Mouse (Mus musculus): ENCODE results near the gene Prr15l. TPM values are rescaled to one million over a fixed set of nuclear protein-coding genes. Genes with fewer than 3 reads are reported as not detected.
A peak's percentile ranks its signal among the peaks of the same experiment; 100 is the strongest.

Gene Prr15l
- polyA plus RNA-seq, 1 experiment from 2014 or later, result 0.40 TPM

- no peaks in the 10 kb centered on the region for H3K27me3 ChIP-seq (ENCODE audit: poor library complexity, severe bottlenecking)
- peaks cover 25% of the 10 kb centered on the region for H3K36me3 ChIP-seq (replicated peaks)
- H3K9me3 ChIP-seq, result no peaks in the 10 kb centered on the region
- peak overlapping the region; percentile 0; the same call in 1 of the 2 replicates for H3K4me3 ChIP-seq
- H3K27ac ChIP-seq, result peak overlapping the region; percentile 91
- peaks cover 95% of the 10 kb centered on the region for H3K4me1 ChIP-seq
- DNase-seq (ENCODE audit: extremely low spot score, low spot score), result peak; percentile 83
- WGBS, result 10% methylated on average over 16 of the region's 16 CpGs
These were observed 25.0 kb upstream of the Prr15l start for GRCm38 (mm10) chr11:96902639-96903635.

GRCm38 (mm10) chr11:96906431-96907161 is 21.3 kb upstream of the Prr15l start:
- Histone ChIP-seq H3K4me1 (peaks cover 87% of the 10 kb centered on the region), H3K36me3 (replicated peaks) (peaks cover 59% of the 10 kb centered on the region), H3K9me3 (no peaks in the 10 kb centered on the region), H3K27me3 (ENCODE audit: poor library complexity, severe bottlenecking) (no peaks in the 10 kb centered on the region), H3K4me3 (no peak overlapping the region), H3K27ac (peak overlapping the region; percentile 86)
- WGBS, result 80% methylated on average over 15 of the region's 15 CpGs
- no peak for DNase-seq (ENCODE audit: extremely low spot score, low spot score)

GRCm38 (mm10) chr11:96908594-96908993 is 19.3 kb upstream of the Prr15l start:
- H3K4me3 ChIP-seq, result no peak overlapping the region
- peaks cover 67% of the 10 kb centered on the region for H3K4me1 ChIP-seq
- H3K9me3 ChIP-seq, result no peaks in the 10 kb centered on the region
- no peaks in the 10 kb centered on the region for H3K27me3 ChIP-seq (ENCODE audit: poor library complexity, severe bottlenecking)
- 92% methylated on average over 12 of the region's 12 CpGs for WGBS
- DNase-seq (ENCODE audit: extremely low spot score, low spot score), result no peak
- peaks cover 79% of the 10 kb centered on the region for H3K36me3 ChIP-seq (replicated peaks)
- H3K27ac ChIP-seq, result peak overlapping the region; percentile 86

- peak; percentile 83 for DNase-seq (ENCODE audit: extremely low spot score, low spot score)
- 28% methylated on average over 7 of the region's 7 CpGs for WGBS
- Histone ChIP-seq H3K36me3 (replicated peaks) (peaks cover 81% of the 10 kb centered on the region), H3K4me3 (peak overlapping the region; percentile 3; the same call in 1 of the 2 replicates), H3K4me1 (peaks cover 60% of the 10 kb centered on the region), H3K9me3 (no peaks in the 10 kb centered on the region), H3K27ac (peak overlapping the region; percentile 86), H3K27me3 (ENCODE audit: poor library complexity, severe bottlenecking) (no peaks in the 10 kb centered on the region)
These were observed 17.9 kb upstream of the Prr15l start for GRCm38 (mm10) chr11:96910003-96910402.

- Histone ChIP-seq H3K4me3 (no peak overlapping the region), H3K27me3 (ENCODE audit: poor library complexity, severe bottlenecking) (peaks cover 5% of the 10 kb centered on the region; the same call in 1 of the 2 replicates), H3K27ac (no peak overlapping the region), H3K36me3 (replicated peaks) (peaks cover 58% of the 10 kb centered on the region), H3K4me1 (peaks cover 49% of the 10 kb centered on the region), H3K9me3 (no peaks in the 10 kb centered on the region)
- no peak for DNase-seq (ENCODE audit: extremely low spot score, low spot score)
- 91% methylated on average over 11 of the region's 11 CpGs for WGBS
These were observed 15.2 kb upstream of the Prr15l start for GRCm38 (mm10) chr11:96912682-96913081.

- Histone ChIP-seq H3K4me1 (peaks cover 20% of the 10 kb centered on the region), H3K27me3 (ENCODE audit: poor library complexity, severe bottlenecking) (peaks cover 11% of the 10 kb centered on the region), H3K9me3 (no peaks in the 10 kb centered on the region), H3K4me3 (peak within 1 kb of the TSS; percentile 85), H3K27ac (peak within 1 kb of the TSS; percentile 92), H3K36me3 (replicated peaks) (peaks cover 25% of the 10 kb centered on the region)
- DNase-seq (ENCODE audit: extremely low spot score, low spot score), result peak; percentile 100
- under 1% methylated on average over 55 of the region's 55 CpGs for WGBS
These were observed 11.6 kb upstream of the Prr15l start, which contains the start of gene Cdk5rap3 for GRCm38 (mm10) chr11:96916044-96916884. Gene Cdk5rap3, minus strand, starts transcription at chr11:96916496.

GRCm38 (mm10) chr11:96916885-96917396 is 11.0 kb upstream of the Prr15l start:
- Histone ChIP-seq H3K4me3 (peak overlapping the region; percentile 85), H3K9me3 (no peaks in the 10 kb centered on the region), H3K4me1 (peaks cover 20% of the 10 kb centered on the region), H3K27ac (peak overlapping the region; percentile 92), H3K36me3 (replicated peaks) (peaks cover 18% of the 10 kb centered on the region), H3K27me3 (ENCODE audit: poor library complexity, severe bottlenecking) (peaks cover 11% of the 10 kb centered on the region)
- no peak for DNase-seq (ENCODE audit: extremely low spot score, low spot score)
- WGBS, result 38% methylated on average over 13 of the region's 13 CpGs

- 84% methylated on average over 6 of the region's 6 CpGs for WGBS
- H3K4me3 ChIP-seq, result peak overlapping the region; percentile 85
- peaks cover 11% of the 10 kb centered on the region for H3K27me3 ChIP-seq (ENCODE audit: poor library complexity, severe bottlenecking)
- DNase-seq (ENCODE audit: extremely low spot score, low spot score), result no peak
- no peaks in the 10 kb centered on the region for H3K9me3 ChIP-seq
- peak overlapping the region; percentile 92 for H3K27ac ChIP-seq
- H3K36me3 ChIP-seq (replicated peaks), result peaks cover 13% of the 10 kb centered on the region
- H3K4me1 ChIP-seq, result peaks cover 20% of the 10 kb centered on the region
These were observed 10.5 kb upstream of the Prr15l start for GRCm38 (mm10) chr11:96917415-96917814.

GRCm38 (mm10) chr11:96919003-96919402 is 8.9 kb upstream of the Prr15l start:
- Histone ChIP-seq H3K9me3 (no peaks in the 10 kb centered on the region), H3K27ac (no peak overlapping the region), H3K4me3 (no peak overlapping the region), H3K27me3 (ENCODE audit: poor library complexity, severe bottlenecking) (peaks cover 11% of the 10 kb centered on the region), H3K4me1 (peaks cover 20% of the 10 kb centered on the region), H3K36me3 (replicated peaks) (no peaks in the 10 kb centered on the region)
- no peak for DNase-seq (ENCODE audit: extremely low spot score, low spot score)
- 73% methylated on average over 6 of the region's 6 CpGs for WGBS

- Histone ChIP-seq H3K27ac (no peak overlapping the region), H3K4me1 (peaks cover 14% of the 10 kb centered on the region; the same call in 1 of the 2 replicates), H3K4me3 (no peak overlapping the region), H3K27me3 (ENCODE audit: poor library complexity, severe bottlenecking) (peaks cover 29% of the 10 kb centered on the region), H3K36me3 (replicated peaks) (no peaks in the 10 kb centered on the region), H3K9me3 (no peaks in the 10 kb centered on the region)
- DNase-seq (ENCODE audit: extremely low spot score, low spot score), result no peak
- WGBS, result 84% methylated on average over 11 of the region's 11 CpGs
These were observed 3.0 kb upstream of the Prr15l start for GRCm38 (mm10) chr11:96924861-96925260.

GRCm38 (mm10) chr11:96925469-96926148 is 2.3 kb upstream of the Prr15l start:
- WGBS, result 88% methylated on average over 12 of the region's 12 CpGs

More at GRCm38 (mm10) chr11:96925469-96926148, 2.3 kb upstream of the Prr15l start:
- H3K36me3 ChIP-seq (replicated peaks), result no peaks in the 10 kb centered on the region
- H3K4me1 ChIP-seq, result peaks cover 15% of the 10 kb centered on the region; the same call in 1 of the 2 replicates
- H3K9me3 ChIP-seq, result no peaks in the 10 kb centered on the region
- H3K4me3 ChIP-seq, result no peak overlapping the region
- no peak for DNase-seq (ENCODE audit: extremely low spot score, low spot score)
- H3K27me3 ChIP-seq (ENCODE audit: poor library complexity, severe bottlenecking), result peaks cover 37% of the 10 kb centered on the region
- 0 out of 2 replicates have a peak overlapping the region, but pooled peaks have one; percentile 8 for H3K27ac ChIP-seq

All from forebrain, embryonic 10.5 days (tissue).